Mouse (Mus musculus) kidney, adult 9 months (tissue): ENCODE measurements around the gene Pabpn1l.

Experiments used
- DNase-seq: peaks from one replicate; pipeline ENCODE4 v3.0.0; 2022

Gene Pabpn1l

DNA sequence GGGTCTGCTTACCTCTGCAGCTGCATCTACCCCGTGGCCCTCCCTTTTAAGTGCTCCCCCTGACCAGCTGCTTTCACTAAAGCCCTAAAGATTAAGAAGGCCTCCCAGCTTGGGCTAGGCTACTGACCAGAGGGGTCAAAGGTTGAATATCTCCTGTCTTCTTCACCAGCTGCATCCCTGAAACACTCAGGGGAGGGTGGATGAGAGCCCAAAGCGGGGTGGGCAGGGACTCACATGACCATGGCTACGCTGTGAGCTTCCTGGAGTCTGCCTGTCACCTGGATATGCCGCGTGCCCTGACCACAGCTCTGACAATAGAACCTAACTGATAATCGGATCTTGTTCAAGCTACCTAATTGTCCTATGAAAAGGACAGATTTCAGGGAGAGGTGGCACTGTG is at the start of gene Pabpn1l:
TSS of gene Pabpn1l (minus strand) at position 13 of the 400 bp plus-strand sequence.
- peak; percentile 48 for DNase-seq

DNA sequence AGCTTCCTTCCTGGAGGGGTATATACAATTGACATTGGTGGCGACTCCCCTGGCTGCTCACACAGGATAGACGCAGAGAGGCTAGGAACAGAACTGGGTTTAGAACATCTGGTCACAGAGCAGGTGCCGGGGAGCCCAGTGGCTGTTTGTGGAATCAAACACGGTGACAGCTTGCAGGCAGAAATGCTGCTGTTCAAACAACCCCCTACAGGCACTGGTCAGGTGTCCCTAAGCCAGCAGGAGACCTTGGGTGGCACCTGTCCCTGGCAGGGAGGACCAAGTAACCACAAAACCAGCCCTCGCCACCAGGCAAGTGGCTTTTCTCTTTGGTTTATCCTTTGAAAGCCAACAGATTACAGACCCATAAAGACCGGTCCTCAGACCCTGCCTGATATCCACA is 49.4 kb upstream of the Pabpn1l start:
- no peak for DNase-seq

GRCm38 (mm10) chr8:122670718-122671117 is 48.2 kb upstream of the Pabpn1l start:
- DNase-seq = no peak

GRCm38 (mm10) chr8:122670001-122670400 is 47.5 kb upstream of the Pabpn1l start:
- no peak for DNase-seq

DNA sequence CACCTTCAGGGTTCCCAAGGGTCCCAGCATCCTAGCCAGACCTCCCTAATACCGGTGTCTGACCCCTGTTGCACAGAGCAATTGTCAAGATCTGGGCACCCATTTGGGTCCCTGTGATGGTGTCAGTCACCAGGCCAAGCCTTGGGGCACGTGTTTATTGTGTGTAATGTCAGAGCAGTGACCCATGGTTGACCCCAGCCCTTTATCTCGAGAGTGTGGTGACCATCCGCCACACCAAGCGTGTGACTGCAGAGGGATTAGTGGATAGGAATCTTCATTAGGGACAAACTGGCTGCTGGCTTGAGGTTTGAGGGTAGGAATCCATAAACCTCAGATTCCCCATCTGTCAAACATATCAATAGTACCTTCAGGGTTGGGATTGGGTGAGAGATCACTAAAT is 46.8 kb upstream of the Pabpn1l start:
- no peak for DNase-seq

DNA sequence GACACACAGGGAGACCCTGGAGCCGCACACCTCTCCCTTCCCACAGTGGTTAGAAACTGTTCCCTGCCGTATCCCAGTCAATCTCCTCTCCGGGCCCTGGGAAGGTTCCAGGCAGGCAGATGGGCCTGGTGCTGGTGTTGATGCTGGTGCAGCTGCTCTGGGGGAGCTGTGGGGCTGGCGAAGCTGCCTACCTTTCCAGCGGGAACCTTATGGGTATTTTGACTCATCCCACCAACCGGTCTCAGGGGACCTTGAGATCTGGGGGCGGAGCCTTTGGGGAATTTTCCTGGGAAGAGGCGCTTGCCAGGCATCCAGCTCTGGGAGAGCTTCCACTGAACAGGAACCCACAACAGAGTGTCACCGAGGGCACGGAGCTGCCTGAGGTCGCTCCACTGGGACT is 45.3 kb upstream of the Pabpn1l start:
- peak; percentile 48 for DNase-seq

DNA sequence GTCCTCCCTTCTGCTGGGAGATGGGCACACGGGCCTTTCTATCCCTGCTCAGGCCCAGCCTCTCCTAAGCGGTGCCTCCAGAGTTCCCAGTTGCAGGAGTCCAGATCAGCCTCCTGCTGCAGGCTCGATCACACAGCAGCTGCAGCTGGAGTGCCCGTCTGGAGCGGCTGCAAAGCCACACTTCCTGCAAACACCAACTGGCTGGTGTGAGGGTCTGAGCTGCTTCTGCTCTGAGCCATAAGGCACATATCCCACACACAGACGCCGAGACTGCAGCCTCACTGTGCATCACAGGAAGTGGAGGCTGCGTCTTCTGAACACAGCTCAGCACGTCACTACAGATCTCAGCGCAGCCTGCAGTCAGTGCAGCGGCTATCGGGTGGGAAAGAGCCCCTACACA is 44.3 kb upstream of the Pabpn1l start:
- no peak for DNase-seq

DNA sequence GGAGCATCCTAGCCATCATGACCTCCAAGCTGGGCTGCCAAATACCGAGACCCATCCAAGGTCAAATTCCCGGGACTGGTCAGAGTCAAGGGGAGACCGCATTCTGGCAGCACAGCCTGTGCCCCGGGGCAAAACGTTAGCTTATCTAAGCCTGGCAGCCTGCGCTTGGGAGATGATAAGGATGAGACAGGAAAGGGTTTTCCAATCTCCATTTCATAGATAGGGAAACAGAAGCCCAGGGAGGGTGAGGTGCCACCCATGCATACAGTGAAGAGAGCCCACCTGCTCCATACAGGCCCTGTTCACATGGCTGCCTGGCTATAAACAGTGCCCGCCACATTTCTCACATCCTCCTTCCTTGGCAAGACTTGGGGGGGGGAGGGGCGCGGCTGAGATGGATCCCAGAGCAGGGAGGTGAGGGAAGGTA is 43.8 kb upstream of the Pabpn1l start:
- peak; percentile 53 for DNase-seq

- DNase-seq = peak; percentile 64
Measured at GRCm38 (mm10) chr8:122665667-122666316, 43.3 kb upstream of the Pabpn1l start.

DNA sequence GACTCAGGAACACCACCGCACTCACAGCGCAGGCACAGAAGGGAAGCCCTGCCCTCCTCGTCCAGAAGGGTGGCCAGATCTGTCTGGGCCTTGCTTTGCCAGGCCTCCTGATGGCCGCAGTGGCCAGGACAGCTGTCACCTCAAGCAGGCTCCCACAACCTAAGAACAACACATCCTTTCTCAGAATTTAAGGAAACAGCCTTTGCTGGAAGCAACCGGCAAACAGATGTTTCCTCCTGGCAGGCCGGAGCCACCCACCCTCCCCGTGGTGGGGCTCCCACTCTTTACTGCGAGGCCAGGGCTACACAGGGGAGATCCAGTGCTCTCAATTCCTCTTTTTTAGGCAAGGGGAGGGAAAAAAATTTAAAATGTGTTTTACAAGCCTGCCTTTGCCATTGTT is 42.7 kb upstream of the Pabpn1l start:
- peak; percentile 70 for DNase-seq

DNA sequence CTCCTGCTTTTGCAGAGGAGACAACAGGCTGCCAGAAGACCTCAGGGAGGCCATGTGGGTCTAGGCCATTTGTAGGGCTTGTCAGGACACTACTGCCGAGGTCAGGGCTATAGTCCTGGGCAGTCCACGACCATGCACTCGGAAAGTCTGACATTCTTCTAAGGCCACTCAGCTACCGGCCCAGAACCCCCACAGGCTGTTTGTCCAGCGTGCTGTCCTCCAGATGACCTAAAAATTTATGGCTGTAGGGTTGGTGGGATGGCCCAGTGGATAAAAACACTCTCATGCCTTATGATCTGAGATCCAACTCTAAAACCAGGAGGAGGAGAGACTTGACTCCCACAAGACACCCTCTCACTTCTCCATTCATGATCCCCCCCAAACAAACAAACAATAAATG is 41.1 kb upstream of the Pabpn1l start:
- DNase-seq = peak; percentile 24

- DNase-seq = no peak
Measured at GRCm38 (mm10) chr8:122663106-122663505, 40.6 kb upstream of the Pabpn1l start.

- no peak for DNase-seq
Measured at GRCm38 (mm10) chr8:122661894-122662293, 39.4 kb upstream of the Pabpn1l start.

- DNase-seq = peak; percentile 55
Measured at GRCm38 (mm10) chr8:122661138-122661537, 38.6 kb upstream of the Pabpn1l start.

DNA sequence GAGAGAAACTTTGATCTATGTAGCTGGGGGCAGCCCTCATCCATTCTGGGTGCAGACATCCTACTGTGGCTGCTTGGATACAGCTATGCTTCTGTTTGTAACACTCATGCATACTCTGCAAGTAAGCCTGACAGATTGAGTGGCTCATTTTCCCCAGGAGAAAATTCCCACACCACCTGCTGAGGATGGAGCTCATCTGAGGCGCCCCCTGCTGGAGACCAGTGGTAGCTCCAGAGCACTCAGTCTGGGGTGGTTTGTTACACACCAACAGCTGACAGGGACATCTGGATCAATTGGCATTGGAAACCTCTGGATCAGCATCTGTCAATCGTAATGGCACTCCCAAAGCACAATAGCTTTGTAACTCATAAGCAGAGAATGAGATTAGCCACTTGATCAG is 37.5 kb upstream of the Pabpn1l start:
- no peak for DNase-seq

DNA sequence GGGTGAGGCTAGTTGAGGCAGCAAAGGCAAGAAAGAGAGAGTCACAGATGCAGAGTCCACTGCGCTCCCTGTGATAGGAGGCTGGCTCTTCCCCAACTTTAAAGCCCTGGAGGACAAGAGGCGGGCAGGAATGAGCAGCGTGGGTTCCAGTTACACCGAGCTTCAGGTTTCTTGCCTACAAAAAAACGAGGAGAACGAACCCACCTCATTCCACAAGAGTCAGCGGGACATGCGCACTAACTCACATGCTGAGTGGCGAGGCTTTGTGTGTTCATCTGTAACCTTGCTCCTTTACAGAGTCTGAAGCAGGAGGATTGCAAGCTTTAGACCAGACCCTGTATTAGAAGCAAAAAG is 36.2 kb upstream of the Pabpn1l start:
- no peak for DNase-seq

DNA sequence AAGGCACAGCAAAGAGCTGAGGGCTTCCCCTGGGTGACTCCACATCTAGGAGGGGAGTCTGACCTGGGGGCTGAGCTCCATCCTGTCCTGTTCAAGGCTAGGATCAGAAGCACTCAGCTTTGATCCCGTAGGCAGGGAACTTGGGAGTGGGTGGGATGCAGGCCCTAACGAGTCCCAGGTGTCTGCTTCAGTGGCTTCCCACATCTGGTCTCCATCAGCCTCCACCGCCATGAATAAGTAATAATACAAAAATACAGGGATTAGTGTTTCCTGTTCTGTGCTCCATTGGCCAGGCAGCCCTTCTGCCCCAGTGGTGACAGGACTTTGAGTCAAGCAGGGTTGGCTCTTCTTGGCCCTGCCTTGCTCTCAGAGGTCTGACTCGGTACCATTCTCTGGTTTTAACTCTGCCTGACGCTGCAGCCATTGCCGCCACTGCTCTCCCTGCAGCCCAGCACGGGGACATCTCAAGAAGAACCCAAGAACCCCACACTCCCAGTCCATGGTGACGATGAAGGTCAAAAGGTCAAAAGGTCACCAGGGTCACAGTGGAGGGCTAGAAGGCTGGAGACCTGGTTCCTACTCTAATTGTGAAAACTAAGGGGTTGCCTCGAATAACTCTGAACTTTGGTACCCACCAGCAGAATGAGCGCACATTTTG is 35.7 kb upstream of the Pabpn1l start:
- DNase-seq = no peak

DNA sequence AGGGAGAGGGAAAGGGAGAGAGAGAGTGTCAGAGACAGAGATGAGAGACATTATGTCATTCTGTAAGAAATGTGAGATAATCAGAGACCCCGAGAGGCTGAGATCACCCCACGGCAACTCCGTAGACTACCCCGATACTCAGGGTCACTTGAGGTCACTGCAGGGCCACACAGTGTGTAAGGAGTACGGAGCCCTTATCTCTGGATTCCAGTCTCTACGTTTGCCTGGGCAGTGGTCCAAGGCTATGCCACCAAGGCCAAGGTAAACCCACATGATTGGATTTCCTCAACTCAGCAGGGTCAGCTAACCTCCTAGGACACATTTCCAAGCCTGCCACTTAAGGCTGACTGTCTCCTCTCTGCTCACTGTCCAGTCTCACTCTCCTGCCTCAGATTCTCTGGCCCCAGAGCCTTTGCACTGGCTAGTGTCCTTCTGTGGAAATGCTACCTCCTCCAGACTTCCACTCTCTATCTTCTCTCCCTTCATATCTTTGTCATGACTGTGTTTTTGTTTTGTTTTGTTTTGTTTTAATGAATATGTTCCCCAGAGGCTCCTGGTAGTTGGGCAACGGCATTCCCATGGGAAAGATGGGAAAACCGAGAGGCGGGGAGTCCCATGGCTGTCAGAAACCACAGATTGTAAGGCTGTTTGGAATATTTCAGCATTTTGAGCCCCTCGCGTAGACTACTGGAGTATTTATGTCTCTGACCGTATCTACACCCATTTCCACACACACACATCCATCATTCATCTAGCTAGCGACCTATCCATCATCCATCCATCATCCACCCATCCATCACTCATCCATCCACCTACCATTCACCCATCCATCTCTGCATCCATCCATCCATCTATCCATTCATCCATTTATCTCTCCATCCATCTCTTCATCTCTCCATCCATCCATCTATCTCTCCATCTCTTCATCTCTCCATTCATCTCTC is 33.8 kb upstream of the Pabpn1l start:
- peak; percentile 36 for DNase-seq

GRCm38 (mm10) chr8:122654768-122655167 is 32.2 kb upstream of the Pabpn1l start:
- DNase-seq = peak; percentile 82

DNA sequence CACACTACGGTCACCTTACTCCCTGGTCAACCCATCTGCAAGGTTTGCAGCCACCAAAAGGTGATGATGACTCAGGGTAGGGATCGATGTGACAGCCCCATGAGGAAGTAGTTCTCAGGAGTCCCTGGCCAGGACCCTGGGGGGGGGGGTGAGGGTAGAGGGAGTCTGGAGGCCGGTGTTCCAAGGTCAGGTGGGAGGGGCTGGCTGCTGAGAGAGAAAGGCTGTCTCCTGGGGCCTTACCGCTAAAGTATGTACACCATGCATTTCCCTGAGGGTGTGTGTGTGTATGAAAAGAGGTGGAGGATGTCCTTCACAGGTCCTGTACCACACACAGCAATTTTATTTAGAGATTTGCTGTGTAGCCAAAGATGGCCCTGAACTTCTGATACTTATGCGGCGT is 30.1 kb upstream of the Pabpn1l start:
- DNase-seq = no peak

GRCm38 (mm10) chr8:122651326-122651921 is 28.9 kb upstream of the Pabpn1l start:
- no peak for DNase-seq

DNA sequence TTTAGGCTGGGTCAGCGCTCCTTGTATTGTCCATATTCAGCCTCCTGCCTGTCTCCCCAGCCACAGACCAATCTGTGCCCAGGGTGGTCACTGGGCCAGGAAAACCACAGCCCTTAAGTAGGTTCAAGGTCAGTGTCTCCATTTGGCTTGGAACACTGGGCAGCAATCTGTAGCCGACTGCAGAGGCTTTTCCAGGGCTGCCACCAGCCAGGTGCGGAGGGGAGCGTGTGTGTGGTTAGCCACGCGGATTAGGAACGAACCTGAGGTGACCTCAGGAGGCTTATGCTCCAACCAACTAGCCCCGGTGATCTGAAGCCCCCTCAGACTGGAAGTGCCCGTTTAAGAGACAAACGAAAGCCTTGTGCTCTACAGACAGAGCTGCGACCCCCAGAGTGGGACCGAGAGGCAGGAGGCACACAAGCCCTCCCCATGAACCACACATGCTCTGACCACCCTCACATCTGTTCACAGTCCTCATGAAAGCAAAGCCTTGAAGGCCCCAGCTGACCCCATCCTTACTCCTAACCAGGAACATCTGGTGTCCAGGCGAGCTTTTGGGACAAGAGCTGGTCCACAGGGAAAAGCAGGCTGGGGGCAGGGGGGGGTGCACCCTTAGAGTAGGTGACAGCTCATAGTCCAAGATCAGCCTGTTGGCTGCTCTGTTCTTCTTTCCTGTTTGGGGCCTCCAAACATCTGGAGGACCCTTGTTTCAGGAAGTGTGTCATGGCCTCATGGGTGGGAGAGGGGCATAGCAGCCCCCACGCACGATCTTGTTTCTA is 25.8 kb upstream of the Pabpn1l start:
- DNase-seq = no peak

GRCm38 (mm10) chr8:122646337-122646736 is 23.8 kb upstream of the Pabpn1l start:
- DNase-seq = no peak
